Mouse (Mus musculus) ES-Bruce4 (cell line): ENCODE data around the gene Ust. TPM values are rescaled to one million over a fixed set of nuclear protein-coding genes. Genes with fewer than 3 reads are reported as not detected.

Experiments used
- H3K27ac ChIP-seq: 2 replicates; pipeline ENCODE4 v1.5.1; 2012; ENCODE audit warnings: low read length, inconsistent platforms; ENCODE audit not compliant: insufficient read depth
- H3K27me3 ChIP-seq: 2 replicates; pipeline ENCODE4 v1.6.1; 2012; ENCODE audit warnings: mild to moderate bottlenecking, low read length, inconsistent platforms; ENCODE audit not compliant: control insufficient read depth, poor library complexity, insufficient read depth, severe bottlenecking
- H3K36me3 ChIP-seq: 2 replicates; pipeline ENCODE4 v1.6.1; 2012; ENCODE audit warnings: inconsistent platforms, mild to moderate bottlenecking, low read length, moderate library complexity; ENCODE audit not compliant: control insufficient read depth, poor library complexity, insufficient read depth, severe bottlenecking
- H3K4me1 ChIP-seq: one replicate; pipeline ENCODE4 v1.8.1; 2011; ENCODE audit warnings: low read length; ENCODE audit not compliant: control insufficient read depth, insufficient read depth
- H3K4me3 ChIP-seq: 2 replicates; pipeline ENCODE4 v1.5.1; 2011; ENCODE audit warnings: low read depth, mild to moderate bottlenecking, low read length
- H3K9ac ChIP-seq: 2 replicates; pipeline ENCODE4 v1.6.1; 2012; ENCODE audit warnings: low read depth, mild to moderate bottlenecking, inconsistent platforms; ENCODE audit not compliant: poor library complexity, severe bottlenecking
- H3K9me3 ChIP-seq: replicated peaks from 2 replicates; pipeline ENCODE4 v1.6.1; 2012; ENCODE audit warnings: mild to moderate bottlenecking, low read length, inconsistent platforms; ENCODE audit not compliant: control insufficient read depth, poor library complexity, insufficient read depth, severe bottlenecking
- CTCF ChIP-seq: IDR thresholded peaks from one replicate; pipeline ENCODE4 v1.8.1; 2011; ENCODE audit warnings: low read depth, low read length
- EP300 ChIP-seq: IDR thresholded peaks from 2 replicates; pipeline ENCODE4 v1.6.1; 2011; ENCODE audit warnings: low read depth, low read length; ENCODE audit not compliant: insufficient read depth
- POLR2A ChIP-seq: IDR thresholded peaks from one replicate; pipeline ENCODE4 v1.8.1; 2011; ENCODE audit warnings: low read length; ENCODE audit not compliant: insufficient read depth
- polyA plus RNA-seq: library from polyadenylated mRNA; stranded (reverse); fragments of >200 nt; gene quantifications from 2 replicates; pipeline ENCODE4 v1.2.4, GENCODE M21; 2011; ENCODE audit warnings: low read depth; ENCODE audit not compliant: missing spikeins, insufficient read depth, insufficient read length

The Ust gene
- polyA plus RNA-seq, 1 experiment = 0.99 TPM

GRCm38 (mm10) chr10:8506247-8506573, 12.4 kb downstream of the Ust start:
- Histone ChIP-seq H3K9ac (no peak overlapping the region), H3K9me3 (no peaks in the 10 kb centered on the region), H3K36me3 (no peaks in the 10 kb centered on the region), H3K4me3 (no peak overlapping the region), H3K27me3 (no peaks in the 10 kb centered on the region), H3K27ac (no peak overlapping the region), H3K4me1 (no peaks in the 10 kb centered on the region)
- TF ChIP-seq CTCF = no peak
- no peak for TF ChIP-seq POLR2A
- TF ChIP-seq EP300 = no peak

DNA sequence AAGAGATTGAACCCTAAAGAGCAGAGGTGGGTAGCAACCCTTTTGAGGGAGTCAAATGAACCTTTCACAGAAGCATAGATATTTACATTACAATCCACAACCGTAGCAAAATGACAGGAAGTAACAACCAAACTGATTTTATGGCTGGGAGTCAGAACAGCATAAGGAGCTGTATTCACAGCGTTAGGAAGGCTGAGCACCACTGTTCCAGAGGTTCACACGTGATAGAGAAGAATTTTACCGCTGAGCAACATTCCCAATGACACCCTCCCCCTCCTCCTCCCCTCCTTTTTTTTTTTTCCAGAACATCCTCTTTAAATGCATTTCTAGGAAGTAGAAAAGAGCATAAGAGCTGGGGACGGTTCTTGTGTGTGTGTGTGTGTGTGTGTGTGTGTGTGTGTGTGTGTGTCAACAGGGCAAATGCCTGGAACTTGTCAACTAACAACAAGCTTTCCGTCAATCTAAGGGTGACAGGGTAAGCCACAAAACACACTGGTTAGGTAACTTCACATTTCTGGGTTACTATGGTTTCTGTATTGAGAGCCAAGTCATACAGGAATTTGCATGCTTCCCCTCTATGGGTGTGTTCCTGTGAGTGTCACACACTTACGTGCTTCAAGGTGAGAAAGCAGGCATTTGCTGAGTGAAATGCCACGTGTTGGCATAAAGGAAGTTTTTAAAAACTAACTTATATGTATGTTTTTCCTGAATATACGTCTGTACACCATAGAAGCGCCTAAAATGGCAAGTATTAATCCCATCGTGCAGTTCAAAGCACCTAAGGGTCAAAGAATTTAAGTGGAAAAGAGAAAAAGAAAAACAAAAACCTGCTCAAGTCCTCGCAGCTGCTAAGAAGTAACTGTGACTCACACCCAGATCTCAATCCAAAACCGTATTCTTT, 13.0 kb downstream of the Ust start:
- TF ChIP-seq CTCF (no peak), POLR2A (no peak)
- no peak overlapping the region for H3K9ac ChIP-seq
- H3K9me3 ChIP-seq = no peaks in the 10 kb centered on the region
- no peaks in the 10 kb centered on the region for H3K4me1 ChIP-seq
- no peaks in the 10 kb centered on the region for H3K27me3 ChIP-seq
- H3K36me3 ChIP-seq = no peaks in the 10 kb centered on the region
- H3K4me3 ChIP-seq = no peak overlapping the region
- H3K27ac ChIP-seq = no peak overlapping the region

DNA sequence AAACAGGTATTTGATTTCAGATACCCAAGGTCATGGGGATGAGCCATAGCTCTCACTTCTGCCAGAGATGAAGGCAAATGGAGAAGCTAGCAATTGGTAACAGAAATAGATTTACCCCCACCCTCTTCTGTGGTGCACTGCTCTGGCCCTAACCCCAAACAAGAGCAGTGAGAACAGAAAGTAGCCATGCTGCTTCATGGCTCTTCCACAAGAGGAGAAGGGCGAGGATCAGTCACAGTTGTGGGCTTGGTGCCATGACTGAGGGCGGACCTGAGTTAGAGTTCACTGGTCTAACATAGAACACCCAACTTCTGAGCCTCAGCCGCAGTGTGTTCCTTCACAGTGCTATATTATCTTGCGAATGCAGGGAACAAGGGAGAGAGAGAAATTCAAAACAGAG, 13.8 kb downstream of the Ust start:
- Histone ChIP-seq H3K27ac (no peak overlapping the region), H3K4me3 (no peak overlapping the region), H3K9ac (no peak overlapping the region), H3K4me1 (no peaks in the 10 kb centered on the region), H3K9me3 (no peaks in the 10 kb centered on the region), H3K27me3 (no peaks in the 10 kb centered on the region), H3K36me3 (no peaks in the 10 kb centered on the region)
- TF ChIP-seq CTCF (no peak), EP300 (no peak), POLR2A (no peak)

DNA sequence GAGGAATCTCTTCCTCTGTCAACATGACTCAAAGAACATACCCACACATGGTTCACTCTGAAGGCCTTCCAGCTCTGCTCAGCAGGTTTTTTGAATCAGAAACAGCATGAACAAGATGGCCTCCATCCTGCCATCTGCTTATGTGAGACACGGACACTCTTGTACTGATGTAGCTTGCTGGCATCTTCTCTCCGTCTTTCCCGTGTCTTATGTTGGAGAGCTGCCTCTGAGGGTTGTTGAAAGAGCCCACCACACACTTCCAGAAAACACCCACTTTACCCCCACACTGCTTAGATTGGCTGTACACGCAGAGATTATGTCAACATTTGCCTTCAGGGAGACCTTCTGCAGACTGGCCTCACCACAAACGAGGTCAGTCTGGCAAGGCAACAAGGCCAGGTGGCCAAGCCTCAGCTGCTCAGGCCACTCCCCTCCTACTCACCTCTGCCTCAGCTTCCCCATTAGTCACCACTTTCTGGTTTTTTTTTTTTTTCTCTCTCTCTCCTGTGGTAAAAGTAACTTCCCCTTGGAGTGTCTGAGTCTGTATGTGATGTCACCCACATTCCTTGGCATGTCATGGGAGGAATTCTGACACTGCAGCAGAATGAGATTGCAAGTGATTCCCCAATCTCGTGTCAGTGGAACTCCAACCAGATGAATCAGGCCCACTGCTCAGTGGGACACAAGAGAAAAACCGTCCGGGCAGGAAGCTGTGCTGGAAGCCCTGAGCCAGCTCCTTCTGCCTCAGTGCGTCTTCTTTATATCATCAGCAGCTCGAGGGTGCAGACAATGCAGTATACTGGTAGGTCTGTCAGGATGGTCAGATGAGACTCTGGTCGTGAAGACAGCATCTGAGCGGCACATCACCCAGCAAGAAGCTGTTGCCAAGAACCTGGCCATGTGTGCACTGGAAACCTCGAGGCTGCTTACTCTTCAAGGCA, 19.4 kb downstream of the Ust start:
- Histone ChIP-seq H3K4me1 (no peaks in the 10 kb centered on the region), H3K27me3 (no peaks in the 10 kb centered on the region), H3K9ac (no peak overlapping the region), H3K27ac (no peak overlapping the region), H3K4me3 (no peak overlapping the region), H3K36me3 (no peaks in the 10 kb centered on the region), H3K9me3 (no peaks in the 10 kb centered on the region)
- TF ChIP-seq POLR2A = no peak
- TF ChIP-seq EP300 = no peak
- no peak for TF ChIP-seq CTCF

DNA sequence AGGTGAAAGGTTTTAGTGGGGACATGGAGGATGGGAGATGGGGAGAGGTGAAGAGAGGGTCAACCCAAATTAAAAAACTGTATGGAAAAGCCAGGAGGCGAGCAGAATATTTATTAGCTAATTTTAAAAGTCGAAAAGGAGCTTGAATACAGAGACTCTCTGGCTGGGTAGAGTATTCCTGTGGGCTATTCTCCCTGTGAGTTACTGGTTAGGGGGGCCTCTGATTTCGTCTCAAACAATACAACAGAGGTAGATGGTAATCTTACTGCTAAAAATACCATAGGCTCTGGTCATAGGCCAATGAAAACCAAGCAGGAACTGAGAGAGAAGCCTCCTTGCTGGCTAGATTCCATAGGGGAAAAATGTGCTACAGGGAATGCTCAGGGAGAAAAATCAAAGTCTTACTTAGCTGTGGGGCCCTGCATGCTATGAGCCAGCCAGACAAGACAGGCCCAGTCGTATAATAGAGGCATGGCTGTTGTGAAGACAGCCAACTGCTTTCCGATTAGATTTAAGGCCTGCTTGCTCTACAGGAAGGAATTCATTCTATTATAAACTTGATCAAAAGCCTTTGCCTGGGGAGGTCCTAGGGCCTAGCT, 23.0 kb downstream of the Ust start:
- H3K36me3 ChIP-seq = no peaks in the 10 kb centered on the region
- no peaks in the 10 kb centered on the region; the same call in 1 of the 2 replicates for H3K27me3 ChIP-seq
- H3K4me3 ChIP-seq = no peak overlapping the region
- H3K9ac ChIP-seq = no peak overlapping the region
- no peaks in the 10 kb centered on the region for H3K4me1 ChIP-seq
- TF ChIP-seq POLR2A (no peak), CTCF (no peak), EP300 (no peak)
- H3K27ac ChIP-seq = no peak overlapping the region
- no peaks in the 10 kb centered on the region for H3K9me3 ChIP-seq
